Mouse (Mus musculus) liver, embryonic 13.5 days (tissue): ENCODE data around the gene Txndc16. TPM values are rescaled to one million over a fixed set of nuclear protein-coding genes. Genes with fewer than 3 reads are reported as not detected.

Source experiments
- ATAC-seq: fragments of 200-750 bp; cut with Nextera tagmentation; 2 replicates; pipeline ENCODE4 v1.8.0; 2017; ENCODE audit warnings: low read depth, mild to moderate bottlenecking, moderate number of reproducible peaks, moderate library complexity
- DNase-seq: peaks from one replicate; pipeline ENCODE4 v3.0.0; 2022
- H3K27ac ChIP-seq: fragments of 300-500 bp; sonication (generic); 2 replicates; pipeline ENCODE4 v1.5.1; 2015; ENCODE audit warnings: moderate library complexity, mild to moderate bottlenecking, inconsistent platforms
- H3K27me3 ChIP-seq: fragments of 300-500 bp; sonication (generic); 2 replicates; pipeline ENCODE4 v1.6.1; 2015; ENCODE audit warnings: mild to moderate bottlenecking, inconsistent platforms
- H3K36me3 ChIP-seq: fragments of 300-500 bp; sonication (generic); 2 replicates; pipeline ENCODE4 v1.6.1; 2015; ENCODE audit warnings: mild to moderate bottlenecking, inconsistent platforms
- H3K4me1 ChIP-seq: fragments of 300-500 bp; sonication (generic); replicated peaks from 2 replicates; pipeline ENCODE4 v1.6.1; 2015; ENCODE audit warnings: inconsistent platforms
- H3K4me2 ChIP-seq: fragments of 300-500 bp; sonication (generic); 2 replicates; pipeline ENCODE4 v1.6.1; 2015; ENCODE audit warnings: inconsistent platforms, mild to moderate bottlenecking, moderate library complexity
- H3K4me3 ChIP-seq: fragments of 300-500 bp; sonication (generic); replicated peaks from 2 replicates; pipeline ENCODE4 v1.5.1; 2015; ENCODE audit warnings: mild to moderate bottlenecking, inconsistent platforms
- H3K9ac ChIP-seq: fragments of 300-500 bp; sonication (generic); 2 replicates; pipeline ENCODE4 v1.6.1; 2015; ENCODE audit warnings: mild to moderate bottlenecking, inconsistent platforms
- H3K9me3 ChIP-seq: fragments of 300-500 bp; sonication (generic); replicated peaks from 2 replicates; pipeline ENCODE4 v1.6.1; 2016; ENCODE audit warnings: inconsistent platforms
- WGBS: fragments of 180-500 bp; shearing (Covaris S2); methylation state at CpG from one replicate; pipeline ENCODE4 v1.1.7; 2015; ENCODE audit not compliant: insufficient replicate concordance; 5-methylcytosine and 5-hydroxymethylcytosine counted together
- polyA plus RNA-seq: library from polyadenylated mRNA; unstranded; fragments of >200 nt; fragmentation: Nextera tagmentation; extraction: Ambion mirVana; gene quantifications from 2 replicates; pipeline ENCODE4 v1.2.1, GENCODE M21; 2015

Txndc16 gene
- polyA plus RNA-seq, 1 experiment from 2014 or later = 1.2 TPM

- H3K4me1 ChIP-seq = no peaks in the 10 kb centered on the region
- 67% methylated on average over 4 of the region's 4 CpGs for WGBS
These were observed 9.4 kb downstream of the Txndc16 start for GRCm38 (mm10) chr14:45210683-45211082.

GRCm38 (mm10) chr14:45200607-45201006 is 19.5 kb downstream of the Txndc16 start:
- Histone ChIP-seq H3K9ac (no peak overlapping the region), H3K4me3 (no peak overlapping the region), H3K27ac (no peak overlapping the region), H3K9me3 (no peaks in the 10 kb centered on the region), H3K4me2 (no peak overlapping the region), H3K27me3 (no peaks in the 10 kb centered on the region), H3K36me3 (no peaks in the 10 kb centered on the region), H3K4me1 (no peaks in the 10 kb centered on the region)
- DNase-seq (no peak), ATAC-seq (no peak)

More at GRCm38 (mm10) chr14:45210683-45211082, 9.4 kb downstream of the Txndc16 start:
- no peaks in the 10 kb centered on the region for H3K9me3 ChIP-seq
- H3K36me3 ChIP-seq = no peaks in the 10 kb centered on the region
- no peak overlapping the region for H3K4me2 ChIP-seq
- DNase-seq (no peak), ATAC-seq (no peak)
- no peak overlapping the region for H3K27ac ChIP-seq
- H3K27me3 ChIP-seq = no peaks in the 10 kb centered on the region
- H3K4me3 ChIP-seq = no peak overlapping the region
- H3K9ac ChIP-seq = no peak overlapping the region

GRCm38 (mm10) chr14:45190999-45191398 is 29.1 kb downstream of the Txndc16 start:
- H3K4me3 ChIP-seq = no peak overlapping the region
- no peaks in the 10 kb centered on the region for H3K9me3 ChIP-seq
- WGBS = 66% methylated on average over 2 of the region's 2 CpGs
- H3K27ac ChIP-seq = no peak overlapping the region
- H3K27me3 ChIP-seq = no peaks in the 10 kb centered on the region
- H3K4me1 ChIP-seq = no peaks in the 10 kb centered on the region
- H3K4me2 ChIP-seq = no peak overlapping the region
- ATAC-seq (no peak), DNase-seq (no peak)
- no peaks in the 10 kb centered on the region for H3K36me3 ChIP-seq
- H3K9ac ChIP-seq = no peak overlapping the region

- no peaks in the 10 kb centered on the region for H3K4me1 ChIP-seq
- H3K9ac ChIP-seq = no peak overlapping the region
- no peak for ATAC-seq
- no peaks in the 10 kb centered on the region for H3K36me3 ChIP-seq
- DNase-seq = no peak
- 43% methylated on average over 4 of the region's 4 CpGs for WGBS
- H3K4me3 ChIP-seq = no peak overlapping the region
- no peaks in the 10 kb centered on the region for H3K27me3 ChIP-seq
- no peak overlapping the region for H3K27ac ChIP-seq
- H3K9me3 ChIP-seq = no peaks in the 10 kb centered on the region
- H3K4me2 ChIP-seq = no peak overlapping the region
These were observed 38.5 kb downstream of the Txndc16 start for GRCm38 (mm10) chr14:45181611-45182010.

GRCm38 (mm10) chr14:45179606-45180005 is 40.5 kb downstream of the Txndc16 start:
- H3K4me3 ChIP-seq = no peak overlapping the region
- H3K36me3 ChIP-seq = no peaks in the 10 kb centered on the region
- no peak for ATAC-seq
- WGBS = 55% methylated on average over 2 of the region's 2 CpGs
- H3K4me2 ChIP-seq = no peak overlapping the region
- H3K9ac ChIP-seq = no peak overlapping the region
- no peaks in the 10 kb centered on the region for H3K27me3 ChIP-seq
- DNase-seq = no peak
- no peak overlapping the region for H3K27ac ChIP-seq
- H3K4me1 ChIP-seq = no peaks in the 10 kb centered on the region
- no peaks in the 10 kb centered on the region for H3K9me3 ChIP-seq

GRCm38 (mm10) chr14:45179186-45179585 is 40.9 kb downstream of the Txndc16 start:
- no peaks in the 10 kb centered on the region for H3K27me3 ChIP-seq
- no peak overlapping the region for H3K4me2 ChIP-seq
- H3K9me3 ChIP-seq = no peaks in the 10 kb centered on the region
- no peaks in the 10 kb centered on the region for H3K36me3 ChIP-seq
- no peaks in the 10 kb centered on the region for H3K4me1 ChIP-seq
- ATAC-seq (no peak), DNase-seq (no peak)
- 55% methylated on average over 2 of the region's 2 CpGs for WGBS
- H3K4me3 ChIP-seq = no peak overlapping the region
- H3K9ac ChIP-seq = no peak overlapping the region
- H3K27ac ChIP-seq = no peak overlapping the region

GRCm38 (mm10) chr14:45175012-45175740 is 45.0 kb downstream of the Txndc16 start:
- no peaks in the 10 kb centered on the region for H3K4me1 ChIP-seq
- H3K4me2 ChIP-seq = no peak overlapping the region
- no peak for DNase-seq
- no peaks in the 10 kb centered on the region for H3K27me3 ChIP-seq
- H3K36me3 ChIP-seq = no peaks in the 10 kb centered on the region
- no peak for ATAC-seq
- no peak overlapping the region for H3K4me3 ChIP-seq
- WGBS = 76% methylated on average over 14 of the region's 14 CpGs
- no peak overlapping the region for H3K27ac ChIP-seq
- H3K9ac ChIP-seq = no peak overlapping the region
- no peaks in the 10 kb centered on the region for H3K9me3 ChIP-seq

- no peaks in the 10 kb centered on the region for H3K36me3 ChIP-seq
- no peaks in the 10 kb centered on the region for H3K4me1 ChIP-seq
- no peak overlapping the region for H3K4me3 ChIP-seq
- no peak overlapping the region for H3K27ac ChIP-seq
- DNase-seq (no peak), ATAC-seq (no peak)
- no peaks in the 10 kb centered on the region for H3K9me3 ChIP-seq
- no peaks in the 10 kb centered on the region for H3K27me3 ChIP-seq
- no peak overlapping the region for H3K9ac ChIP-seq
- WGBS = 75% methylated on average over 5 of the region's 5 CpGs
- H3K4me2 ChIP-seq = no peak overlapping the region
These were observed 47.9 kb downstream of the Txndc16 start for GRCm38 (mm10) chr14:45172260-45172659.

- Histone ChIP-seq H3K4me3 (no peak overlapping the region), H3K9me3 (no peaks in the 10 kb centered on the region), H3K27me3 (no peaks in the 10 kb centered on the region), H3K36me3 (no peaks in the 10 kb centered on the region), H3K4me1 (no peaks in the 10 kb centered on the region), H3K9ac (no peak overlapping the region), H3K27ac (no peak overlapping the region), H3K4me2 (no peak overlapping the region)
- WGBS = 69% methylated on average over 8 of the region's 8 CpGs
- DNase-seq = no peak
- ATAC-seq = no peak
These were observed 52.8 kb downstream of the Txndc16 start for GRCm38 (mm10) chr14:45167366-45167765.

- Histone ChIP-seq H3K4me3 (no peak overlapping the region), H3K27ac (no peak overlapping the region), H3K36me3 (no peaks in the 10 kb centered on the region), H3K4me1 (no peaks in the 10 kb centered on the region), H3K27me3 (no peaks in the 10 kb centered on the region), H3K4me2 (no peak overlapping the region), H3K9me3 (no peaks in the 10 kb centered on the region), H3K9ac (no peak overlapping the region)
- WGBS = 28% methylated on average over 4 of the region's 4 CpGs
- DNase-seq = no peak
- ATAC-seq = no peak
These were observed 64.5 kb downstream of the Txndc16 start for GRCm38 (mm10) chr14:45155511-45156173.

GRCm38 (mm10) chr14:45153258-45153657 is 66.9 kb downstream of the Txndc16 start:
- WGBS = 62% methylated on average over 2 of the region's 2 CpGs
- no peak for ATAC-seq

GRCm38 (mm10) chr14:45142511-45142910 is 77.6 kb downstream of the Txndc16 start:
- no peak overlapping the region for H3K4me3 ChIP-seq
- H3K27ac ChIP-seq = no peak overlapping the region
- ATAC-seq = no peak
- no peak overlapping the region for H3K4me2 ChIP-seq
- no peaks in the 10 kb centered on the region for H3K4me1 ChIP-seq
- no peak overlapping the region for H3K9ac ChIP-seq
- H3K27me3 ChIP-seq = no peaks in the 10 kb centered on the region
- H3K9me3 ChIP-seq = no peaks in the 10 kb centered on the region
- WGBS = 40% methylated on average over 4 of the region's 4 CpGs
- H3K36me3 ChIP-seq = no peaks in the 10 kb centered on the region
- DNase-seq = no peak

More at GRCm38 (mm10) chr14:45153258-45153657, 66.9 kb downstream of the Txndc16 start:
- no peak for DNase-seq
- Histone ChIP-seq H3K4me1 (no peaks in the 10 kb centered on the region), H3K4me2 (no peak overlapping the region), H3K4me3 (no peak overlapping the region), H3K9ac (no peak overlapping the region), H3K27ac (no peak overlapping the region), H3K36me3 (no peaks in the 10 kb centered on the region), H3K9me3 (no peaks in the 10 kb centered on the region), H3K27me3 (no peaks in the 10 kb centered on the region)
